Mouse (Mus musculus) kidney, postnatal 36 days (tissue): Measurements from ENCODE around the gene Arrdc2.
A peak's percentile ranks its signal among the peaks of the same experiment; 100 is the strongest.

Experiments
- DNase-seq, 2 experiments: peaks; one replicate each; pipeline ENCODE4 v3.0.0; 2021 to 2022; ENCODE audit warnings: mixed read lengths in 2 of 2

Gene Arrdc2

DNA sequence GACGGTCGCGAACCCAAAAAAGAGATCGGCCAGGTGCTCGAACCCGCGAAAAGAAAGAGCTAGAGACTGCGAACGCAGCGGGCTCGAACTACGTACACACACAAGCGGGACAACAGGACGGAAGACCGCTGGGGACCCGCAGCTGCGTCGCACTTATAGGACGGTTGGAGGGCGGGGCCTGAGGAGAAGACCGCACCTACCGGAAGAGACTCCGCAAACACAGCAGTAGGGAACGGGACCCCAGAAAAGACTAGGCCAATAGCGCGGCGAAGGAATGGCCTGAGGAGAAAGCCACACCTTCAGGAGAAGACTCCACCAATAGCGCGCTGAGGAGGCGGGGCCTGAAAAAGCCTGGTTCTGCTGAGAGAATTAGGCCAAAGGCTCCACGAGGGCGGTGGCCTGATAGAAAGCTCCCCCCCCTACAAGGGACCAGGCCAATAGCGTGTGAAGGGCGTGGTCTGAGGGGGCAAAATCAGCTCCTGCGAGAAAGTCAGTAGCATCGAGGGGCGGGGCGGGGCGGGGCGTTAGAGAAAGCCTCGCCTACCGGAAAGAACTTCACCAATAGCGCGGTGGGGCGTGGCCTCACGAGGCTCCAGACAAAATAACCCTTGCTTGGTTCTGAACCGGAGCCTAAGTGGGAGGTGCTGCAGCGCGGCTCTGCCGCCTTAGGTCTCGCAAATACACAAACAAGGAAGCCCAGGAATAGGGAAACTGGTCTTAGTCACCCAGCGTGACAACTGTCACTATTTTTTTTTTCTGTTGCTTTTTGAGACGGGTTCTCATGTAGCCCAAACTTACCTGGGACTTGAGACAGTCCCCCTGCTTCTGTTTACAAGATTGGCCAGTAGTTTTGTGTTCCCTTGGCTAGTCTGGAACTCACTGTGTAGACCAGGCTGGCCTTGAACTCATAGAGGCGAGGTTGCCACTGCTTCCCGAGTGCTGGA is at the start of gene Arrdc2:
Gene Arrdc2, minus strand, starts transcription at position 313 of the 944 bp plus-strand sequence.
- DNase-seq: peak; percentile 99 to 100

GRCm38 (mm10) chr8:70887669-70888068 is 48.1 kb upstream of the Arrdc2 start:
- DNase-seq: peak in 1 of 2 experiments; percentile 68

- peak in 1 of 2 experiments; percentile 65 for DNase-seq
Measured at GRCm38 (mm10) chr8:70885612-70886011, 46.1 kb upstream of the Arrdc2 start.

- no peak for DNase-seq
Measured at GRCm38 (mm10) chr8:70884683-70885082, 45.2 kb upstream of the Arrdc2 start.

DNA sequence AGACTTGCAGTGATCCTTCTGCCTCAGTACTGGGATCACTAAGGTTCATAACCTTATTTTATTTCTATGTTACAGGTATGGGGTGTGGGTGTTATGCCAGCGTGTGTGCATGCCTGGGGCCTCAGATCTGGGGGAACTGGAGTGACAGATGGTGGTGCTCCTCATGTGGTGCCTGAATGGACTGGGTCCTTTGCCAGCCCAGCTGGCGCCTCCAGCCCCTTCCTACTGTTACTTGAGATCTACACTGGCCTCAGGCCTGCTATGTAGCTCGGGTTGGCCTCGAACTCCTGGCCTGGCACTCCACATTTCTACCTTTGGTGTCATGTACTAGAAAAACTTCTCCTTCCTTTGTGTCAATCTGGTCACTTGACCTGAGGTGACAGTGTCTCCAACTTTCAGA is 44.7 kb upstream of the Arrdc2 start:
- no peak for DNase-seq

DNA sequence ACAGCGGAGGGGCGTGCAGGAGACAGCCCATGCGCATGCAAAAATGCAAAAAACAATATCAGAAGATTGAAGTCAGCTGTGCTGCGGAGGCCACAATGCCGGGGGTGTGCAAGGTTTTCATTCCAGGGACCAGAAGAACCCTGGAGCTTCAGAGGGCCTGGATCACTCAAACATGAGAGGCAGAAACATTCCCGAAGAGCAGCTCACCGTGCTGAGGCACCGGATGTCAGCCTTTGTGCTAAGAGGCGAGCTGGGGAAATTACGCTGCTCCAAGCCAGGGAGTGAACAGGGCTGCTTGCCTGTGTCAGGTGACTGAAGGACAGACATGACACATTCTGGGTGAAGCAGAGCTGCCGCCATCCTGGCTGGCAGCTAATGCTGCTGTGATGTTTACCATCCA is 41.0 kb upstream of the Arrdc2 start:
- no peak for DNase-seq

GRCm38 (mm10) chr8:70880126-70880525 is 40.6 kb upstream of the Arrdc2 start:
- peak in 1 of 2 experiments; percentile 66 for DNase-seq

DNA sequence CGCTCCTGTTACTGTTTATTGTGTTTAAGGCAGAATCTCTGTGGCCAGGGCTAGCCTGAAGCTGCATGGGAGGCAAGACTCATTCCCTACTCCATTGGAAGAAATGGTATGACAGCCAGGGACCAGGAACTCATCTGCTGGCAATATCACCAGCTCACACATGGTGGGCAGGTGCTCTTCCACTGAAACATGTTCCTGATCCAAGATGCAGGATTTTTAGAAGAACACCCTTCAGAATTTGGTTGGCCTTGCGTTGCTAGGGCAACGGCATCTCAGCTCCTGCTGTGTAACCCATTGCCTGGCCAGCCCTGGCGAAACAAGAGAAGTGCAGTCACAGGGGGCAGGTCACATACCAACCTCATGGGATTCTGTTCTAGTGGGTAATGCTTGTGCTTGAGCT is 40.0 kb upstream of the Arrdc2 start:
- DNase-seq: no peak

DNA sequence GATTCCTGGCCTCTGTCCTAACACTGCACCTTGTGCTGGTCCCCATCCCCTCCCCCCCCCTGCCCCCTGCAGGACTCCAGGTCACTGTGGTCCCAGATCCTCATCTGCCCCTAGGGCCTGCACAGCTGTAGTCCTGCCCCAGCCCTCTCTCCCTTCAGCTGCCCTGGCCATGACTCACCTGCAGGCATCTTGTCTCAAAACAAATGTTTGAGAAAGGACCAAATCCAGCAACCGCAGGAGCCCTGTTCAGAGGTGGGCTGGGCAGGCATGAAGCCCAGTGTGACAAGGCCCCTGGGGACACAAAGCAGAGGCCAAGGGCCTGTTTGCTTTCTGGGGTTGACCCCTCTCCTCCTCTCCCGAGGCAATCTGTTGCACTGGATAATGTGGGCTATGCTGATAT is 38.7 kb upstream of the Arrdc2 start:
- DNase-seq: no peak

DNA sequence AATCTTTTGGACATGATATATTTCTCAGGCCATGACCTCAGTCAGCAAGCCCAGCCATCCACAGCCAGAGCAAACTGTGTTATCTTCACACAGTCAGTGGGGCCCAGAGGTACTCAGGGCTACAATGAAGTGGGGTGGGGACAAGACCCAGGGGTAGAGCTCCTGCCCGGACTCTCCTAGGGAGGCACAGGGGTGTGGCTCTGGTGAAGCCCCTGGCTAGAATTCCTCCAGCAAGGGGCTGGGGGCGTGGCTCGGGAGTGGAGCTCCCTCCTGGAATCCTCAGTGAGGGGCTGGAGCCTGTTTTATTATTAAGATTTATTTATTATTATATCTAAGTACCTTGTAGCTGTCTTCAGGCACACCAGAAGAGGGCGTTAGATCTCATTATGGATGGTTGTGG is 36.9 kb upstream of the Arrdc2 start:
- no peak for DNase-seq

GRCm38 (mm10) chr8:70874441-70874840 is 34.9 kb upstream of the Arrdc2 start:
- no peak for DNase-seq

DNA sequence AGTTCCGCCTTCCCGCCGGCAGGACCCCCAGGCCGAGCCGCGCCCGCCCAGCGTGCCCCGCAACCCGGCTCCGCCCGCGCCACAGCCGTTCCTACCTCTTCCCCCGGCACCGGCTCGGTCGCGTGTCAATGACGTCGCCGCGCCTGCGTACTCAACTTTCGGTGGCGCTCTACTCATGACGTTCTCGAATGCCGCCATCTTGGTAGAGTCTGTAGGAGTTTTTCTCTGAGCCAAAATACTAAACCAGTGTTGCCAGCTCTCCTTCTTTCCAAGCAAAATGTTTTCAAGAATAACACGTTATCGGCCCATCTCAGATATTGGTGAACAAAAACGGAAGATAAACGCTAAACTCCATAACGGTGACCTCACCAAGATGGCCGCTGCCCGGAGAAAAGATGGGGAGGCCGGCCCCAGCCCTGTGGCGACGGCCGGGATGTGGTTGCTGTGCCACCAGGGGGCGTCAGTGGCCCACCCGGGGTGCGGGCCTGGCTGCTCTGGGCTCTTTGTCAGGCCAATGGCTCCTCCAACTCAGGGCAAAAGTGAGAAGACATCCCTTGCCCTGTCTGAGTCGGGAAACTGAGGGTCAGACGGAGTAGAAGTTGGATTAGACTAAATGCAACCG is 34.0 kb upstream of the Arrdc2 start, which contains the start of gene Ccdc124:
Gene Ccdc124, minus strand, starts transcription at position 572 of the 622 bp plus-strand sequence.
- DNase-seq: peak; percentile 95 to 97

DNA sequence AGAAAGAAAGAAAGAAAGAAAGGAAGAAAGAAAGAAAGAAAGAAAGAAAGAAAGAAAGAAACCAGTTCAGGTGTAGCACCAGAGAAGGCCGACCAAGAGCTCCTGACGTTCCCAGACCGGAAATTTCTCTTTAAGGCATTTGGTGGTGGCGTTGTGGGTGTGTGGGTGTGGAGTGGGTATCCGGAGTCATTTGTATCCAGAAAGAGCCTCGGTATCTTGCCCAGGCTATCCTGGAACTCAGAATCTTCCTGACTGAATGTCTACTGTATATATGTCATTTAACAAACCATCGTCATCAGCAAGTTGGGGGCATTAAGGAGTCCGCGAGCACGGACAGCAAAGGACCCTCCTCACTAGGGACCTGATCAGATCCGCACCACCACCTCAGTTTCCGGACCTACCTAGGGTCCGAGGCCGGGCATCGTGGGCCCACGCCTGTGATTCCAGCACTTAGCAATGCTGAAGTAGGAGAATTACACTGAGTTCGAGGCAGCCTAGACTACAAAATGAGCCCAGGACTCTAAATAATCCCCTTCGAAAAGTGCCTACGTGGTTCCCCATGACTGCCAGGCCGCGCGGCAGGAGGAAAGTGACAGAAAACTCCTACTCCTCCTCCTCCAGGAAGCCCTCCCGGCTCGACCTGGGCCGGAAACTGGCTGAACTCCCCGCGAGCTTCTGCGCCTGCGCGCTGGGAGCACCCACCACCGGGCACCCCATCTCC is 33.3 kb upstream of the Arrdc2 start:
- DNase-seq: no peak

DNA sequence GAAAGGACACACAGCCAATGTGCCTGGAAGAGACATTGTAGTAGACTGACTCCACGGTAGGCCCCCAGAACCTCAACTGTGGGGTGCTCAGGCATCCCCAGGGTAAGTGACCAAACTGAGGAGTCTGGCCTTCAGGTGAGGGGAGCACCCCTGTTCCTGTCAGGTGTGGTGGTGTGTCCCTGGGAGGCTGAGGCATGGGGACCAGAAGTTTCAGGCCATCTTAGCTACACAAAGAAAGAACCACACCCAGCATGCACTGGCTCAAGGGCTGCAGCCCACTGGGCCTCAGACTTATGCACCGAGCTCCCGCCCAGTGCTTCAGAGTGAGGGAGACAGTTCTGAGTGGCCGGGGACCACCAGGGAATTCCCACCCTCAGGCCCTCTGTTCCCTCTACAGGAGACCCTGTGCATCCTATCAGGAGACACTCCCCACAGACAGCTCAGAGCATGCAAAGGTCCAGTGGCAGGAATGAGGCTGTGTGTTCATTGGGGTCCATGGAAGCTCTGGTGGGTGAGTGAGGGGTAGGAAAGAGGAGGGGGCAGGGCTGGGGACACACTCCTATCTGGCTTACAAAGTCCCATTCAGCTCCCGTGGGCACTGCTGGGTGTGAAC is 31.8 kb upstream of the Arrdc2 start:
- no peak for DNase-seq

DNA sequence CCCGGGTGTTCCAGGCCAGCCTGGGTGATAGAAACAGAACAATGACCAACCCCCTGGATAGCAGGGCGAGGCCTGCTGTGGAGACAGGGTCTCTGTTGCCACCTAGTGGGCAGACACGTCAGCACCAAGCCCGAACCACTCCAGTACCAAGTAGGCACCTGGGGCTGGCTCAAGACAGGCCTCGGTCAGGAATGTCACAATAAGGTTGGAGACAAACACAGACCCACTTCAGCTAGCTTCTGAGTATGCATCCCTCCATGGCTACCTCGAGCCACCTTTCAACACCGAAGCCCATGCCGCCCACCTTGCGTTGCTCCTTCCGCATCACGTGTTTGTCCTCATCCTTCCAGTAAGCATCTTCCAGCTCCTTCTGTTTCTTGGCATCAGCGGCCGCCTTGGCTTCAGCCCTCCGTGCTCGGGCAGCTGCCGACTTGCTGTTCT is 30.1 kb upstream of the Arrdc2 start:
- peak; percentile 86 to 90 for DNase-seq

- no peak for DNase-seq
Measured at GRCm38 (mm10) chr8:70869199-70869571, 29.7 kb upstream of the Arrdc2 start.

GRCm38 (mm10) chr8:70868559-70869198 is 29.2 kb upstream of the Arrdc2 start:
- peak; percentile 80 to 87 for DNase-seq

- DNase-seq: no peak
Measured at GRCm38 (mm10) chr8:70866566-70866965, 27.0 kb upstream of the Arrdc2 start.

GRCm38 (mm10) chr8:70866001-70866520 is 26.5 kb upstream of the Arrdc2 start:
- DNase-seq: no peak

DNA sequence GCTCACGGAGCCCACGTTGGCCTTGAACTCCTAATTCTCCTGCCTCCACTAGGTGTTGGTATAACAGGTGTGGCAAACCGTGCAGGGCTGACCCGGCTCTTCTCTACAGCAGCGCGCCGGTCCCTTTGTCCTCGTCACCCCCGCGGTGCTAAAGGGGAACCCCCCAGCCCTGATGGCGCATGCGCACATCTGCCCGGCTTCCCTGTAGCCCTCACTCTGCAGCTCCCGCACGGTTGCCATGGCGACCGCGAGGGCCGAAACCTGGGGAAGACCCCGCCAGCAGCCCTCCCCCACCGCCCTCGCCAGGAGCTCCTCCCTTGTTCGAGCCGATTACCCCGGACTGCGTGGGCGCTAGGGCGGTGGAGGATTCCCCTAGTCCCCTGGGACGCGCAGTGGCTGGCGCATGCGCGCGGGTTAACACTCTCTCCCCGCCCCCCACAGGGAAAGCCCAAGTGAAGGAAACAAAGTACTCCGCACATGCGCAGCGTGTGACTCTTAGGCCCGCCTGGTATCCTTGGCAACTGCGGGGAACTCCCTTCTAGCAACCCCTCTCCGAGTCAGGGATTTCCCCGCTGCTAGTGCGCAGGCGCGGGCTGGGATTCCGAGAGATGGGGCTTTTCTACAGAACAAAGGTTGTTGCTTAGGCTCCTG is 26.0 kb upstream of the Arrdc2 start:
- DNase-seq: peak; percentile 99 to 100

- peak in 1 of 2 experiments; percentile 25 for DNase-seq
Measured at GRCm38 (mm10) chr8:70864712-70865221, 25.2 kb upstream of the Arrdc2 start.
